Comparison of ENCODE assay signal across 1 mouse cellular context in genomic region chr14:54617152-54617896, GRCm38 (mm10).
TF ChIP-seq lines count a peak whose summit lies in the region.

No protein-coding gene starts in this region.

TF ChIP-seq in MEL, 35 proteins besides CTCF, POLR2A, EP300 and RAD21:
- TF ChIP-seq ZC3H11A (IDR thresholded peaks at IDR 0.05; ENCODE audit: low read depth, low read length) (no peak), MAX (IDR thresholded peaks at IDR 0.05; ENCODE audit: low read length) (0 out of 2 replicates have a peak, but pooled peaks have one; percentile 33), TCF12 (IDR thresholded peaks at IDR 0.05; ENCODE audit: low read depth, low read length) (no peak), E2F4 (IDR thresholded peaks at IDR 0.05; ENCODE audit: borderline replicate concordance, low read depth, low read length) (no peak), USF2 (IDR thresholded peaks at IDR 0.05; ENCODE audit: borderline replicate concordance in 1 of 2, insufficient read depth in 1 of 2, low read depth in 1 of 2, low read length in 2 of 2) (no peak), CHD1 (IDR thresholded peaks at IDR 0.05; ENCODE audit: low read depth, low read length) (no peak)
